Mouse (Mus musculus): ENCODE measurements around the gene Clcf1. TPM values are rescaled to one million over a fixed set of nuclear protein-coding genes. Genes with fewer than 3 reads are reported as not detected.

Gene Clcf1
- 6.5 and 6.7 TPM in 2 replicates for polyA plus RNA-seq (2015; fragmentation: Nextera tagmentation; extraction: Ambion mirVana)

DNA sequence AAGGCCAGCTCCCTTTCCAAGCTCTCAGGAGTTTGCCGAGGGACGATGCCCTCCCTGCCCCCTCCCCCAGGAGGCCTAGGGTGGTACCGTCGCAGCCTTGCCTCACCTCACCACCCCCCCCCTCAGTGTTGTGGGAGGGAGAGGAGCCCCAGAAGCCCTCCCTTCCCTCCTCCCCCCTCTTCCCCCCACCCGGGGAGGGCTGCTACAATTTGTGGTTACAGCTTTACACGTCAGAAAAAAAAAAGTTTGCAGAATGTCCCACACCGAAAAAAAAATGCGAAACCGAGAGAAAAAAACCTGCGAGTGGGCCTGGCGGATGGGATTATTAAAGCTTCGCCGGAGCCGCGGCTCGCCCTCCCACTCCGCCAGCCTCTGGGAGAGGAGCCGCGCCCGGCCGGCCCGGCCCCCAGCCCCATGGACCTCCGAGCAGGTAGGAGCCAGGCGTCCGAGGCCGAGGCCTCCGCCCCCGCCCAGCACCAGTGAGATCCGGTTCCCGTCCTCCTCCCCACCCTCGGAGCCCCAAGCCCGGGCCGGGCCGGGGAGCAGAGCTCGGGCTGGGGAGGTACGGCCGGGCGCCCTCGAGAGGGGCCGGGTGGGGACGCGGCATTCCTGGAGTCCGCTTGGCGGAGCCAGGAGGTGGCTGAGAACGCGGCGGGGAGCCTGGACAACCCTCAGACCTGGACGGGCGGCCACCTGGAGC is at the start of gene Clcf1, which contains the start of gene AC109138.7:
Gene Clcf1 (plus strand): TSS at position 168 of the 700 bp plus-strand sequence.
Gene AC109138.7 (plus strand): TSS at position 287 of the 700 bp plus-strand sequence.
- Histone ChIP-seq H3K27me3 (ENCODE audit: insufficient read depth, low read length) (no peaks in the 10 kb centered on the region), H3K4me1 (replicated peaks; ENCODE audit: insufficient read depth, low read length) (peaks cover 31% of the 10 kb centered on the region), H3K9ac (ENCODE audit: low read depth, low read length) (peak within 1 kb of the TSS; percentile 98), H3K27ac (peak within 1 kb of the TSS; percentile 97), H3K4me2 (ENCODE audit: low read length) (peak within 1 kb of the TSS; percentile 95), H3K36me3 (ENCODE audit: insufficient read depth, low read length) (no peaks in the 10 kb centered on the region), H3K9me3 (replicated peaks; ENCODE audit: low read length) (no peaks in the 10 kb centered on the region), H3K4me3 (replicated peaks; ENCODE audit: low read depth, low read length) (peak within 1 kb of the TSS; percentile 91)
- DNase-seq (ENCODE audit: low spot score) (peak; percentile 58), ATAC-seq (replicated peaks; ENCODE audit: low FRiP score, low read depth) (peak; percentile 58)
- no peak for TF ChIP-seq CTCF (IDR thresholded peaks at IDR 0.05; ENCODE audit: low read depth)
- WGBS, result under 1% methylated on average over 48 of the region's 49 CpGs

GRCm38 (mm10) chr19:4164721-4165120 is 49.3 kb upstream of the Clcf1 start:
- ATAC-seq (replicated peaks; ENCODE audit: low FRiP score, low read depth), result no peak
- DNase-seq (ENCODE audit: low spot score), result no peak
- Histone ChIP-seq H3K4me1 (replicated peaks; ENCODE audit: insufficient read depth, low read length) (peaks cover 5% of the 10 kb centered on the region), H3K27ac (no peak overlapping the region), H3K9ac (ENCODE audit: low read depth, low read length) (no peak overlapping the region), H3K27me3 (ENCODE audit: insufficient read depth, low read length) (no peaks in the 10 kb centered on the region), H3K4me3 (replicated peaks; ENCODE audit: low read depth, low read length) (no peak overlapping the region), H3K36me3 (ENCODE audit: insufficient read depth, low read length) (peaks cover 17% of the 10 kb centered on the region; the same call in 1 of the 2 replicates), H3K9me3 (replicated peaks; ENCODE audit: low read length) (no peaks in the 10 kb centered on the region), H3K4me2 (ENCODE audit: low read length) (no peak overlapping the region)
- WGBS, result 79% methylated on average over 2 of the region's 2 CpGs
- no peak for TF ChIP-seq CTCF (IDR thresholded peaks at IDR 0.05; ENCODE audit: low read depth)

GRCm38 (mm10) chr19:4166678-4167476 is 47.2 kb upstream of the Clcf1 start:
- Histone ChIP-seq H3K9me3 (replicated peaks; ENCODE audit: low read length) (no peaks in the 10 kb centered on the region), H3K4me3 (replicated peaks; ENCODE audit: low read depth, low read length) (no peak overlapping the region), H3K27ac (no peak overlapping the region), H3K9ac (ENCODE audit: low read depth, low read length) (no peak overlapping the region), H3K36me3 (ENCODE audit: insufficient read depth, low read length) (no peaks in the 10 kb centered on the region), H3K27me3 (ENCODE audit: insufficient read depth, low read length) (no peaks in the 10 kb centered on the region), H3K4me2 (ENCODE audit: low read length) (no peak overlapping the region), H3K4me1 (replicated peaks; ENCODE audit: insufficient read depth, low read length) (peaks cover 26% of the 10 kb centered on the region)
- no peak for TF ChIP-seq CTCF (IDR thresholded peaks at IDR 0.05; ENCODE audit: low read depth)
- 76% methylated on average over 9 of the region's 9 CpGs for WGBS
- ATAC-seq (replicated peaks; ENCODE audit: low FRiP score, low read depth), result no peak
- DNase-seq (ENCODE audit: low spot score), result no peak

- Histone ChIP-seq H3K4me2 (ENCODE audit: low read length) (peak overlapping the region; percentile 61), H3K27ac (peak overlapping the region; percentile 81), H3K36me3 (ENCODE audit: insufficient read depth, low read length) (no peaks in the 10 kb centered on the region), H3K4me1 (replicated peaks; ENCODE audit: insufficient read depth, low read length) (peaks cover 22% of the 10 kb centered on the region), H3K9ac (ENCODE audit: low read depth, low read length) (peak overlapping the region; percentile 71), H3K27me3 (ENCODE audit: insufficient read depth, low read length) (no peaks in the 10 kb centered on the region), H3K9me3 (replicated peaks; ENCODE audit: low read length) (no peaks in the 10 kb centered on the region), H3K4me3 (replicated peaks; ENCODE audit: low read depth, low read length) (peak overlapping the region; percentile 29)
- peak; percentile 93 for ATAC-seq (replicated peaks; ENCODE audit: low FRiP score, low read depth)
- peak; percentile 100 for DNase-seq (ENCODE audit: low spot score)
- under 1% methylated on average over 43 of the region's 43 CpGs for whole genome bisulfite sequencing
- peak; percentile 96 for TF ChIP-seq CTCF (IDR thresholded peaks at IDR 0.05; ENCODE audit: low read depth)
Measured at GRCm38 (mm10) chr19:4169378-4169784, 44.7 kb upstream of the Clcf1 start.

DNA sequence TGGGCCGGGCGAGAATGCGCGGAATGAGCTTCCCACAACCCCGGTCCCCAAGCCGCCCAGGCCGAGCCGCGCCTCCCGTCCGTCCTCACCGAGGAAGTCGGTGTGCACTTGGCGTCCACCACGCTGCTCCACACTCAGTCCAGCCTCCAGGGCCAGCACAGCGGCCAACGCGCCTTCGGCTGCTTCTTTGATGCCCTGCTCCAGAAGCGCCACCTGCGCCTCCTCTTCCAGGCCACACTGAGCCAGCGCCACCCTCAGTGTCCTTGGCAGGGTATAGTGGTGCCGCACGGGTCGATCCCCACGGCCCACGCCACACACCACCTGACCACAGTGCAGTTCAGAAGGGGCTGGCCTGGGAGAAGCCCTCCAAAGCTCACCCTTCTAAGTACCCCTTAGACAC is 44.2 kb upstream of the Clcf1 start:
- H3K9me3 ChIP-seq (replicated peaks; ENCODE audit: low read length), result no peaks in the 10 kb centered on the region
- H3K4me1 ChIP-seq (replicated peaks; ENCODE audit: insufficient read depth, low read length), result peaks cover 22% of the 10 kb centered on the region
- DNase-seq (ENCODE audit: low spot score), result no peak
- 8% methylated on average over 27 of the region's 27 CpGs for WGBS
- H3K9ac ChIP-seq (ENCODE audit: low read depth, low read length), result peak overlapping the region; percentile 71
- H3K27me3 ChIP-seq (ENCODE audit: insufficient read depth, low read length), result no peaks in the 10 kb centered on the region
- peak overlapping the region; percentile 81 for H3K27ac ChIP-seq
- no peak for TF ChIP-seq CTCF (IDR thresholded peaks at IDR 0.05; ENCODE audit: low read depth)
- peak; percentile 29 for ATAC-seq (replicated peaks; ENCODE audit: low FRiP score, low read depth)
- no peaks in the 10 kb centered on the region for H3K36me3 ChIP-seq (ENCODE audit: insufficient read depth, low read length)
- H3K4me3 ChIP-seq (replicated peaks; ENCODE audit: low read depth, low read length), result peak overlapping the region; percentile 29
- H3K4me2 ChIP-seq (ENCODE audit: low read length), result peak overlapping the region; percentile 61

- H3K9me3 ChIP-seq (replicated peaks; ENCODE audit: low read length), result no peaks in the 10 kb centered on the region
- WGBS, result 78% methylated on average over 10 of the region's 10 CpGs
- no peak for DNase-seq (ENCODE audit: low spot score)
- peaks cover 30% of the 10 kb centered on the region for H3K4me1 ChIP-seq (replicated peaks; ENCODE audit: insufficient read depth, low read length)
- H3K4me2 ChIP-seq (ENCODE audit: low read length), result no peak overlapping the region
- no peak for TF ChIP-seq CTCF (IDR thresholded peaks at IDR 0.05; ENCODE audit: low read depth)
- no peaks in the 10 kb centered on the region for H3K27me3 ChIP-seq (ENCODE audit: insufficient read depth, low read length)
- no peak for ATAC-seq (replicated peaks; ENCODE audit: low FRiP score, low read depth)
- H3K4me3 ChIP-seq (replicated peaks; ENCODE audit: low read depth, low read length), result no peak overlapping the region
- no peak overlapping the region for H3K9ac ChIP-seq (ENCODE audit: low read depth, low read length)
- H3K36me3 ChIP-seq (ENCODE audit: insufficient read depth, low read length), result no peaks in the 10 kb centered on the region
- H3K27ac ChIP-seq, result no peak overlapping the region
Measured at GRCm38 (mm10) chr19:4170723-4171392, 43.2 kb upstream of the Clcf1 start.
